Mouse (Mus musculus) myocyte (in vitro differentiated cells): ENCODE results near the gene Mip. TPM values are rescaled to one million over a fixed set of nuclear protein-coding genes. Genes with fewer than 3 reads are reported as not detected.

Experiments
- H3K27me3 ChIP-seq: one replicate; pipeline ENCODE4 v1.6.1; 2011; ENCODE audit not compliant: control insufficient read depth, insufficient read depth, insufficient read length
- H3K36me3 ChIP-seq: one replicate; pipeline ENCODE4 v1.6.1; 2011; ENCODE audit not compliant: control insufficient read depth, insufficient read depth
- H3K4me2 ChIP-seq: one replicate; pipeline ENCODE4 v1.6.1; 2011; ENCODE audit warnings: low read depth, control low read depth
- H3K4me3 ChIP-seq: one replicate; pipeline ENCODE4 v1.5.1; 2011; ENCODE audit warnings: mild to moderate bottlenecking, control low read depth, moderate library complexity
- H3K79me2 ChIP-seq: one replicate; pipeline ENCODE4 v1.6.1; 2011; ENCODE audit not compliant: control insufficient read depth, insufficient read depth
- H3ac ChIP-seq: one replicate; pipeline ENCODE4 v1.6.1; 2011; ENCODE audit not compliant: control insufficient read depth, insufficient read length
- CEBPB ChIP-seq: IDR thresholded peaks from 2 replicates; pipeline ENCODE4 v1.6.1; 2011; ENCODE audit warnings: mild to moderate bottlenecking, moderate library complexity; ENCODE audit not compliant: poor library complexity, insufficient read depth, severe bottlenecking
- E2F4 ChIP-seq: IDR thresholded peaks from one replicate; pipeline ENCODE4 v1.6.1; 2011; ENCODE audit warnings: mild to moderate bottlenecking, control low read depth, moderate library complexity; ENCODE audit not compliant: insufficient read depth
- MAX ChIP-seq: IDR thresholded peaks from one replicate; pipeline ENCODE4 v1.6.1; 2011; ENCODE audit warnings: low read depth, mild to moderate bottlenecking, control low read depth
- MYOD1 ChIP-seq, 3 experiments: IDR thresholded peaks; one replicate each; pipeline ENCODE4 v1.6.1; 2011; ENCODE audit warnings: control low read depth in 2 of 3, low read depth in 2 of 3, mild to moderate bottlenecking in 2 of 3, moderate library complexity in 1 of 3; ENCODE audit not compliant: insufficient read length in 2 of 3, control insufficient read depth in 1 of 3
- MYOG ChIP-seq, 3 experiments: IDR thresholded peaks; one replicate each; pipeline ENCODE4 v1.6.1; 2011; ENCODE audit warnings: control low read depth in 2 of 3, low read depth in 2 of 3, mild to moderate bottlenecking in 2 of 3; ENCODE audit not compliant: insufficient read length in 2 of 3, control insufficient read depth in 1 of 3, insufficient read depth in 1 of 3
- POLR2A ChIP-seq: IDR thresholded peaks from one replicate; pipeline ENCODE4 v1.6.1; 2011; ENCODE audit warnings: low read depth, mild to moderate bottlenecking, control low read depth, moderate library complexity; ENCODE audit not compliant: insufficient read length
- POLR2AphosphoS2 ChIP-seq: IDR thresholded peaks from one replicate; pipeline ENCODE4 v1.6.1; 2011; ENCODE audit warnings: low read depth, control low read depth; ENCODE audit not compliant: insufficient read length
- REST ChIP-seq: IDR thresholded peaks from one replicate; pipeline ENCODE4 v1.6.1; 2011; ENCODE audit warnings: mild to moderate bottlenecking, control low read depth, moderate library complexity; ENCODE audit not compliant: insufficient read depth, insufficient read length
- SRF ChIP-seq: IDR thresholded peaks from one replicate; pipeline ENCODE4 v1.6.1; 2011; ENCODE audit warnings: low read depth; ENCODE audit not compliant: control insufficient read depth, insufficient read length
- TCF12 ChIP-seq: IDR thresholded peaks from one replicate; pipeline ENCODE4 v1.6.1; 2011; ENCODE audit warnings: mild to moderate bottlenecking, control low read depth; ENCODE audit not compliant: poor library complexity, insufficient read depth, severe bottlenecking
- TCF3 ChIP-seq: IDR thresholded peaks from one replicate; pipeline ENCODE4 v1.6.1; 2011; ENCODE audit warnings: low read depth, control low read depth; ENCODE audit not compliant: insufficient read length
- USF1 ChIP-seq: IDR thresholded peaks from one replicate; pipeline ENCODE4 v1.6.1; 2011; ENCODE audit warnings: low read depth, mild to moderate bottlenecking, control low read depth, moderate library complexity
- polyA plus RNA-seq: library from polyadenylated mRNA; unstranded; fragments of >200 nt; fragmentation: generic; extraction: Trizol; gene quantifications from one replicate; pipeline ENCODE4 v1.2.1, GENCODE M21; 2012; ENCODE audit warnings: missing spikeins

Mip gene
- polyA plus RNA-seq, 1 experiment, result not detected

DNA sequence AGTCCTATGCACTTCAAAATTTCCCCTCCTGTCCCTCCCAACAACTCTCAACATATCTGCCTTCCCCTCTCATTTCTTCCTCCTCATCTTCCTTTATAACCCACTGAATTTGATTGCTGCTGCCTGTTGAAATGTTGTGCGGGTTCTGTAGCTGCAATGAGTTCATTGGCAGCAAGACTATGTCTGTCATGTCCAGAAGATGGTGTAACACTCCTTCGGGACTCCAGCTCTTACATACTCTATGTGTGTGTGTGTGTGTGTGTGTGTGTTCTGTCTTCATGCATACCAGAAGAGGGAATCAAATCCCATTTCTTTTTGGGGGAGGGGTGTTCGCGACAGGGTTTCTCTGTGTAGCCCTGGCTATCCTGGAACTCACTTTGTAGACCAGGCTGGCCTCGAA is 10.7 kb upstream of the Mip start:
- no peak overlapping the region for H3K4me3 ChIP-seq
- H3ac ChIP-seq, result no peak overlapping the region
- H3K79me2 ChIP-seq, result no peaks in the 10 kb centered on the region
- no peaks in the 10 kb centered on the region for H3K36me3 ChIP-seq
- no peak overlapping the region for H3K4me2 ChIP-seq
- no peaks in the 10 kb centered on the region for H3K27me3 ChIP-seq
- no peak for TF ChIP-seq SRF
- no peak for TF ChIP-seq MYOD1 (IDR thresholded peaks at IDR 0.05; ENCODE audit: control insufficient read depth in 1 of 3, insufficient read length in 2 of 3, low read depth in 2 of 3)
- TF ChIP-seq MYOG (IDR thresholded peaks at IDR 0.05; ENCODE audit: control insufficient read depth in 1 of 3, insufficient read depth in 1 of 3, insufficient read length in 2 of 3, low read depth in 2 of 3), result no peak
- TF ChIP-seq TCF3, result no peak
- no peak for TF ChIP-seq POLR2A
- no peak for TF ChIP-seq TCF12
- no peak for TF ChIP-seq REST
- TF ChIP-seq POLR2AphosphoS2, result no peak
- TF ChIP-seq MAX, result no peak
- no peak for TF ChIP-seq E2F4
- TF ChIP-seq CEBPB, result no peak
- no peak for TF ChIP-seq USF1

DNA sequence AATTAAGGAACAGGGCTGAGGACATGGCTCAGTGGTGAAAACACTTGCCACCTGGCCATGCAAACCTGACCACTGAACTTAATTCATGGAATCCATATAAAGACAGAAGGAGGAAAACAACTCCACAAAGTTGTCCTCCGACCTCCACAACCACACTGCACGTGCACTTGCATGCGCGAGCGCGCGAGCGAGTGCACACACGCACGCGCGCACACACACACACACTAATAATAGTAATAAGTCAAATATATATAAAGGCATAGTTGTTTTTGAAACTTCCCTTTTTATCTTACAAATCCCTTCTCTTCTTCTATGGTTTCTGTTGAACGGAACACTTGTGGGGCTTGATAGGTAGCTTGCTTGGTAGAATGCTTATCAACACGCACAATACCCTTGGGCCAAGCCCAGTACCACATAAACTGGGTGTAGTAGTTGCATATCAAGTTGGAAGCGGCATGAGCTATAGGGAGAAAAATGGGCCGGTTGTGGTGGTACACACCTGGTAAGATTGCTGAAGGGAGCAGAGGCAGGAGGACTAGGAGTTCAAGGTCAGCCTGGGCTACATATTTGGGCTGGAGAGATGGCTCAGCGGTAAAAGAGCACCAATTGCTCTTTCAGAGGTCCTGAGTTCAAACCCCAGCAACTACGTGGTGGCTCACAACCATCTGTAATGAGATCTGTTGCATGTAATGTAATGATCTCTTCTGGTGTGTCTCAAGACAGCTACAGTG is 7.1 kb upstream of the Mip start:
- Histone ChIP-seq H3K4me2 (no peak overlapping the region), H3K79me2 (no peaks in the 10 kb centered on the region), H3K4me3 (no peak overlapping the region), H3K27me3 (no peaks in the 10 kb centered on the region), H3K36me3 (no peaks in the 10 kb centered on the region), H3ac (no peak overlapping the region)
- no peak for TF ChIP-seq E2F4
- no peak for TF ChIP-seq USF1
- TF ChIP-seq REST, result no peak
- no peak for TF ChIP-seq TCF12
- no peak for TF ChIP-seq POLR2AphosphoS2
- TF ChIP-seq POLR2A, result no peak
- TF ChIP-seq CEBPB, result no peak
- TF ChIP-seq MYOD1 (IDR thresholded peaks at IDR 0.05; ENCODE audit: control insufficient read depth in 1 of 3, insufficient read length in 2 of 3, low read depth in 2 of 3), result no peak

DNA sequence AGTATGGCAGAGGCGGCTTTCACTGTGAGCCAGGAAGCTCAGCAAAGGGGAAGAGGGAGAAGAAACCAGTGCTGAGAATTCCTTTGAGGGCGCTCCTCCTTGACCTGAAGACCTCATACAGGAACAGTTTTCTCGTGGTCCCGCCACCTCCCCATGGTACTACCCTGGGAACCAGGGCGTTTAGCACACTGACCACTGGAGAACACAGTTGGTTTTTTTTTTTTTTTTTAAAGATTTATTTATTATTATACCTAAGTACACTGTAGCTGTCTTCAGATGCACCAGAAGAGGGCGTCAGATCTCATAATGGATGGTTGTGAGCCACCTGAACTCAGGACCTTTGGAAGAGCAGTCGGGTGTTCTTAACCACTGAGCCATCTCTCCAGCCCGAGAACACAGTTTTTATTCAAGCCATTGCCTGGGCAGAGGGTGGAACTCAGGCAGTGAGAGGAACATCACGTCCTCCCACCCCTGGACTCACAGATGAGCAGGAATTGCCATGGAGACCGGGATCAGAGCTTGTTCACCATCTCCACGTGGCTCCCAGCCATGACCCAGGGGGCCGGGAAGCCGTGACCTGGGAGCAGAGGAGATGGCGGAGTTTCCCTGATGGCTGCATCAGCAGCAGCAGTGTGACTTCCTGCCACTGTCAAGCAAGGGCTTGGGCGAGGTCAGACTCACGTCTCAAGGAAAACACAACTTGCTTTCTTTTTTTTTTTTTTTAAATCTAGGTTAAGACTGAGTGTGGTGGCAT is 3.9 kb upstream of the Mip start:
- Histone ChIP-seq H3K27me3 (no peaks in the 10 kb centered on the region), H3K4me3 (no peak overlapping the region), H3K4me2 (no peak overlapping the region), H3ac (no peak overlapping the region), H3K79me2 (no peaks in the 10 kb centered on the region), H3K36me3 (no peaks in the 10 kb centered on the region)
- TF ChIP-seq MYOG (IDR thresholded peaks at IDR 0.05; ENCODE audit: control insufficient read depth in 1 of 3, insufficient read depth in 1 of 3, insufficient read length in 2 of 3, low read depth in 2 of 3) (no peak), TCF3 (no peak), POLR2A (no peak), E2F4 (no peak), SRF (no peak), USF1 (no peak), MAX (no peak), MYOD1 (IDR thresholded peaks at IDR 0.05; ENCODE audit: control insufficient read depth in 1 of 3, insufficient read length in 2 of 3, low read depth in 2 of 3) (no peak), CEBPB (no peak), REST (no peak), POLR2AphosphoS2 (no peak), TCF12 (no peak)

DNA sequence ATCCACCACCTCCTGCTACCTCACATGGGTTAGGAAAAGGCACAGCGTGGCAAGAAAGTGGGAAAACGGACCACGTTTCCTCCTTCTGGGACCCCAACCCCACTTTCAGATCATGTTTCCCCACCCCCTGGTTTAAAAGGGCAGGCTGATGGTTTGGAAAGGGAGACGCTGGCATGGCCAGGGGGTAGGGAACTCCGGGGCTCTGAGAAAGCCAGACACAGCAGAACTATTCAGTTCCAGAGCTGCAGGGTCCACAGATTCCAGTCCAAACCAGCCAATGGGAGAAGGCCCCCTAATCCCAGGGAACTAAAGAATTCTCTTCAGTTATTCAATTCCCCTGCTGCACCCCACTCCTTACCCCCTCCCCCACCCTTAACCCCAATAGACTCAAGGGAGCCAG is 574 bp upstream of the Mip start:
- no peak overlapping the region for H3ac ChIP-seq
- no peaks in the 10 kb centered on the region for H3K36me3 ChIP-seq
- TF ChIP-seq CEBPB (no peak), REST (no peak), SRF (no peak), TCF3 (no peak), MYOD1 (IDR thresholded peaks at IDR 0.05; ENCODE audit: control insufficient read depth in 1 of 3, insufficient read length in 2 of 3, low read depth in 2 of 3) (no peak), TCF12 (no peak)
- H3K27me3 ChIP-seq, result no peaks in the 10 kb centered on the region
- no peak overlapping the region for H3K4me3 ChIP-seq
- H3K79me2 ChIP-seq, result no peaks in the 10 kb centered on the region
- no peak overlapping the region for H3K4me2 ChIP-seq

DNA sequence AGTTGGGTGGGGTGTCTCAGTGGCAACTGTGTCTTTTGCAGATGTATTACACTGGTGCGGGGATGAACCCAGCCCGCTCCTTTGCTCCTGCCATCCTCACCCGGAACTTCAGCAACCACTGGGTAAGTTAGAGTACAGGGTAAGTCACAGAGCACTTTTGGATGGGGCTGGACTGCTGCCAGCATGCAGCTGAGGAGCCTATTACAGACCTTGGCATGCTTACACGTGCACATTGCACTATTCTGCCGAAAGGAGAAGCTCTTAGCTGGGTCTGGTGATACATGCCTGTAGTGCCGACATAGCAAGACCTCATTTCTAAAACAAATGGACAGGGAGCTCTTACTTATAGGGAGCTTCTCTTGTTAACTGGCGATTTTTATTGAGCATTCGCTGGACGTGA is 2.0 kb downstream of the Mip start:
- Histone ChIP-seq H3K4me3 (no peak overlapping the region), H3K27me3 (no peaks in the 10 kb centered on the region), H3K79me2 (no peaks in the 10 kb centered on the region), H3K4me2 (no peak overlapping the region), H3ac (no peak overlapping the region), H3K36me3 (no peaks in the 10 kb centered on the region)
- no peak for TF ChIP-seq MAX
- no peak for TF ChIP-seq TCF3
- TF ChIP-seq POLR2A, result no peak
- no peak for TF ChIP-seq MYOG (IDR thresholded peaks at IDR 0.05; ENCODE audit: control insufficient read depth in 1 of 3, insufficient read depth in 1 of 3, insufficient read length in 2 of 3, low read depth in 2 of 3)
- TF ChIP-seq SRF, result no peak
- TF ChIP-seq TCF12, result no peak
- no peak for TF ChIP-seq REST
- no peak for TF ChIP-seq USF1
- TF ChIP-seq MYOD1 (IDR thresholded peaks at IDR 0.05; ENCODE audit: control insufficient read depth in 1 of 3, insufficient read length in 2 of 3, low read depth in 2 of 3), result no peak
